Mouse (Mus musculus) stomach, postnatal 0 days (tissue): Measurements from ENCODE around the gene Trpc5. TPM values are rescaled to one million over a fixed set of nuclear protein-coding genes. Genes with fewer than 3 reads are reported as not detected.
A peak's percentile ranks its signal among the peaks of the same experiment; 100 is the strongest.

Experiments
- ATAC-seq: fragments of 200-750 bp; cut with Nextera tagmentation; 2 replicates; pipeline ENCODE4 v1.8.0; 2017; ENCODE audit not compliant: low FRiP score, low TSS enrichment
- DNase-seq: peaks from one replicate; pipeline ENCODE4 v3.0.0-alpha.2; 2016; ENCODE audit warnings: low spot score
- H3K27ac ChIP-seq: fragments of 300-500 bp; sonication (generic); replicated peaks from 2 replicates; pipeline ENCODE4 v1.5.1; 2014; ENCODE audit warnings: mild to moderate bottlenecking, control low read depth
- H3K27me3 ChIP-seq: fragments of 300-500 bp; sonication (generic); 2 replicates; pipeline ENCODE4 v1.6.1; 2014; ENCODE audit warnings: low read length; ENCODE audit not compliant: control insufficient read depth, insufficient read depth
- H3K36me3 ChIP-seq: fragments of 300-500 bp; sonication (generic); 2 replicates; pipeline ENCODE4 v1.6.1; 2014; ENCODE audit warnings: low read length, mixed read lengths; ENCODE audit not compliant: control insufficient read depth, insufficient read depth
- H3K4me1 ChIP-seq: fragments of 300-500 bp; sonication (generic); replicated peaks from 2 replicates; pipeline ENCODE4 v1.6.1; 2014; ENCODE audit warnings: antibody characterized with exemption; ENCODE audit not compliant: control insufficient read depth, insufficient read depth
- H3K4me2 ChIP-seq: fragments of 300-500 bp; sonication (generic); replicated peaks from 2 replicates; pipeline ENCODE4 v1.6.1; 2014; ENCODE audit warnings: low read depth, mild to moderate bottlenecking, control low read depth, moderate library complexity
- H3K4me3 ChIP-seq: fragments of 300-500 bp; sonication (generic); 2 replicates; pipeline ENCODE4 v1.5.1; 2014; ENCODE audit warnings: low read depth, low read length, control low read depth
- H3K9ac ChIP-seq: fragments of 300-500 bp; sonication (generic); 2 replicates; pipeline ENCODE4 v1.6.1; 2014; ENCODE audit warnings: mild to moderate bottlenecking, low read length, control low read depth, mixed read lengths
- H3K9me3 ChIP-seq: fragments of 300-500 bp; sonication (generic); 2 replicates; pipeline ENCODE4 v1.6.1; 2016; ENCODE audit warnings: low read length; ENCODE audit not compliant: control insufficient read depth
- CTCF ChIP-seq: IDR thresholded peaks from 2 replicates; pipeline ENCODE4 v1.5.1; 2016; ENCODE audit warnings: antibody characterized with exemption, low read depth, mild to moderate bottlenecking, moderate library complexity
- EP300 ChIP-seq: optimal IDR thresholded peaks from 2 replicates; pipeline ENCODE3; 2016; ENCODE audit warnings: antibody characterized with exemption
- WGBS: fragments of 180-500 bp; shearing (Covaris S2); extraction: QIAGEN DNeasy Blood & Tissue Kit; methylation state at CpG from one replicate; pipeline ENCODE4 v1.1.7; 2014; 5-methylcytosine and 5-hydroxymethylcytosine counted together
- polyA plus RNA-seq: library from polyadenylated mRNA; unstranded; fragments of >200 nt; fragmentation: Nextera tagmentation; extraction: Ambion mirVana; gene quantifications from 2 replicates; pipeline ENCODE4 v1.2.1, GENCODE M21; 2015

Trpc5 gene
- polyA plus RNA-seq, 1 experiment from 2014 or later = 0.05 TPM

DNA sequence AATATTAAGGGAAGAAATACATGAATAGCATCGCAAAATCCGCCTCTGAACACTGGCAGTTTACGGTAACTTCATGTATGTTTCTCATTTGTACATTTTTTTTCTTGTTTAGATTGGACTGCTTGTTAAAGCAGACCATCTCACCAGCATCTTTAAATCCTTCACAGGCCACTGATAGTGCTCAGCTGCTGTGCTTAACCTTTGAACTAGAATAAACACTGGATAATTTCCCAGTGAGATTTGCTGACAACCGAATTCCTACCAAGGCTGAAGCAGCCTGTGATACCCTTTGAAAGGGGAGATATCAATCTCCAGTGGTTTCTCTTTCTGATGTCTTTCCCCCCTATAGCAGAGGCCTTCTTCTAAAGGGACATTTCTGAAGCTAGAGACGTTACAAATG lies 279.9 kb downstream of the Trpc5 start:
- TF ChIP-seq EP300 (no peak), CTCF (no peak)
- Histone ChIP-seq H3K4me2 (no peak overlapping the region), H3K4me1 (no peaks in the 10 kb centered on the region), H3K27ac (no peak overlapping the region), H3K4me3 (no peak overlapping the region), H3K9me3 (no peaks in the 10 kb centered on the region), H3K27me3 (no peaks in the 10 kb centered on the region), H3K9ac (no peak overlapping the region), H3K36me3 (no peaks in the 10 kb centered on the region)
- no peak for ATAC-seq
- no peak for DNase-seq
- WGBS = 57% methylated on average over 5 of the region's 5 CpGs

GRCm38 (mm10) chrX:144403526-144403925 lies 284.5 kb downstream of the Trpc5 start:
- peak; percentile 44 for DNase-seq
- Histone ChIP-seq H3K4me2 (no peak overlapping the region), H3K9ac (no peak overlapping the region), H3K27ac (no peak overlapping the region), H3K36me3 (no peaks in the 10 kb centered on the region), H3K9me3 (no peaks in the 10 kb centered on the region), H3K4me1 (no peaks in the 10 kb centered on the region), H3K27me3 (no peaks in the 10 kb centered on the region), H3K4me3 (no peak overlapping the region)
- ATAC-seq = no peak
- WGBS = 32% methylated on average over 7 of the region's 7 CpGs
- TF ChIP-seq EP300 (no peak), CTCF (peak; percentile 88)

GRCm38 (mm10) chrX:144374196-144374595 lies 313.8 kb downstream of the Trpc5 start:
- no peaks in the 10 kb centered on the region for H3K27me3 ChIP-seq
- H3K36me3 ChIP-seq = no peaks in the 10 kb centered on the region
- no peak overlapping the region for H3K9ac ChIP-seq
- no peak for TF ChIP-seq CTCF
- TF ChIP-seq EP300 = no peak
- H3K4me1 ChIP-seq = no peaks in the 10 kb centered on the region
- no peak overlapping the region for H3K27ac ChIP-seq
- H3K4me3 ChIP-seq = no peak overlapping the region
- no peak overlapping the region for H3K4me2 ChIP-seq
- 52% methylated on average over 2 of the region's 2 CpGs for WGBS
- H3K9me3 ChIP-seq = no peaks in the 10 kb centered on the region
- ATAC-seq (no peak), DNase-seq (no peak)

GRCm38 (mm10) chrX:144338355-144338754 lies 349.6 kb downstream of the Trpc5 start:
- H3K27ac ChIP-seq = no peak overlapping the region

DNA sequence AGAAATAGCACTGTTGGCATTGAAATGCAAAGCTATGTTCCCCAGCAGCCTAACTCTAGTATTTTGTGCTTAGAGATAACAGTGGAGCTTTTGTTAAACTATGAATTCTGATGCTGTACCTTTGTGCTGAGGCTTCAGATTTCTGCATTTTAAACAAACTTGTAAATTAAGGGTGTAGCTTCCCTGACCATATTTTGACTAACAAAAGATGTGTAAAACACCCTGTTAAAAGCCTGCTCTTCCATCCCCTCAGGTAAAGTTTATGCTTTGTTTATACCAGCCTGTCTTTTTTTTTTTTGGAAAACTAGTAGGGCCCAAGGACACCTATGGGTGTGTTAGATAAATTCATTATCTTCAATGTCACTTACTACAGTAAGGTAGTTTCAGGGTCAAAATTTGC lies 350.0 kb downstream of the Trpc5 start:
- no peak for DNase-seq
- H3K9me3 ChIP-seq = no peaks in the 10 kb centered on the region
- ATAC-seq = no peak

More at GRCm38 (mm10) chrX:144338355-144338754, 349.6 kb downstream of the Trpc5 start:
- Histone ChIP-seq H3K4me1 (no peaks in the 10 kb centered on the region), H3K4me3 (no peak overlapping the region), H3K9ac (no peak overlapping the region), H3K27me3 (no peaks in the 10 kb centered on the region), H3K4me2 (no peak overlapping the region), H3K36me3 (no peaks in the 10 kb centered on the region), H3K9me3 (no peaks in the 10 kb centered on the region)
- TF ChIP-seq CTCF (no peak), EP300 (no peak)
- DNase-seq = no peak
- ATAC-seq = no peak

DNA sequence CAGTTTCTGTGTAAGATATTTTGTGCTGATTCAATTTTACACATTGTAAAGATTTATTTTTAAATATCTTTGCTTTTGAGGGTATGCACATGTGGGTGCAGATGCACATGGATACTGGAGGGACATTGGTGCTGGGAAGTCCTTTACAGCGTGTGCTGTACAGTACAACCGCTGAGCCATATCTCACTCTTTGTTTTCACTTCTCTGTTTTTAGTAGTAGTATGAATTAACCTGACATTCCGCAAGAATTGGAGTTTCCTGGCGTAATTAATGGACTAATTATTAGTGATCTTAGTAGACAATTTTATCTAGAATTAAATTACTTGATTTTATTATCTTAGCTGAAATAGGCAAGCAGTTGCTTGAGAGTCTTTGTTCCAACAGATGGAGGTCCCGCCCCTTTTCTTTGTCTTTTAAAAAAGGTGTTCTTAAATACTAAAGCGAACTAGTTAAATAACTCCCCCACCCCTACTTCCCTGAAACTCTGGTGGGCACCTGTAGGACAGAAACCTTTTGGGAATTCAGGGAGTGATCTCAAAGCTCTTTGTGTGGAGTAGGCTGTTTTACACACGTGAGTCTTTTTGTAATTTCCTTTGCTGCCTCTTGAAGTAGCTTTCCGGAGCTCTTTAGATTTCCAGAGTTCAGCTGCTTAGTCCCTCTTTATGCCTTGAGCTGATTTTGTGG lies 352.5 kb downstream of the Trpc5 start:
- no peaks in the 10 kb centered on the region for H3K36me3 ChIP-seq
- TF ChIP-seq EP300 (no peak), CTCF (no peak)
- no peak overlapping the region for H3K27ac ChIP-seq
- no peak overlapping the region for H3K4me3 ChIP-seq
- 60% methylated on average over 8 of the region's 8 CpGs for WGBS
- DNase-seq = no peak
- no peak overlapping the region for H3K9ac ChIP-seq
- H3K4me2 ChIP-seq = no peak overlapping the region
- H3K27me3 ChIP-seq = no peaks in the 10 kb centered on the region
- H3K9me3 ChIP-seq = no peaks in the 10 kb centered on the region
- ATAC-seq = no peak
- no peaks in the 10 kb centered on the region for H3K4me1 ChIP-seq

More for the DNA sequence above, 350.0 kb downstream of the Trpc5 start:
- no peak overlapping the region for H3K9ac ChIP-seq
- H3K4me3 ChIP-seq = no peak overlapping the region
- H3K4me2 ChIP-seq = no peak overlapping the region
- TF ChIP-seq EP300 = no peak
- TF ChIP-seq CTCF = no peak
- no peaks in the 10 kb centered on the region for H3K27me3 ChIP-seq
- H3K27ac ChIP-seq = no peak overlapping the region
- no peaks in the 10 kb centered on the region for H3K4me1 ChIP-seq
- H3K36me3 ChIP-seq = no peaks in the 10 kb centered on the region

Other genes with a start within 250 kb of the Trpc5 start
- gene Trpc5os, start 231.6 kb downstream of the Trpc5 start, polyA plus RNA-seq = not detected in 2 replicates
- 0.18 and 0.23 TPM in 2 replicates for gene Rtl4, start 727 bp upstream of the Trpc5 start, polyA plus RNA-seq